Mouse (Mus musculus) MEL (cell line): ENCODE data around the gene Itprip. TPM values are rescaled to one million over a fixed set of nuclear protein-coding genes. Genes with fewer than 3 reads are reported as not detected.

Experiments used
- DNase-seq: peaks from one replicate; pipeline ENCODE4 v3.0.0; 2011; ENCODE audit warnings: low read depth, low spot score
- H3K27ac ChIP-seq: 2 replicates; pipeline ENCODE4 v1.5.1; 2012; ENCODE audit warnings: low read depth, mild to moderate bottlenecking, control low read depth, low read length, moderate library complexity; ENCODE audit not compliant: control insufficient read depth
- H3K27me3 ChIP-seq, 2 experiments: fragments of 150-350 bp in 1 of 2; sonication (generic) in 1 of 2; 2 replicates each; pipeline ENCODE4 v1.6.1; 2012; ENCODE audit warnings: low read length in 2 of 2, mild to moderate bottlenecking in 2 of 2, improper control_type of control experiment in 1 of 2, moderate library complexity in 1 of 2; ENCODE audit not compliant: insufficient read depth in 2 of 2, control insufficient read depth in 1 of 2
- H3K36me3 ChIP-seq, 2 experiments: 2 replicates each; pipeline ENCODE4 v1.6.1; 2012 to 2014; ENCODE audit warnings: low read length in 2 of 2, improper control_type of control experiment in 1 of 2, inconsistent platforms in 1 of 2, mild to moderate bottlenecking in 1 of 2; ENCODE audit not compliant: insufficient read depth in 2 of 2, control insufficient read depth in 1 of 2
- H3K4me1 ChIP-seq, 2 experiments: fragments of 150-350 bp in 1 of 2; sonication (generic) in 1 of 2; 2 replicates each; pipeline ENCODE4 v1.6.1; 2012; ENCODE audit warnings: low read length in 2 of 2, improper control_type of control experiment in 1 of 2, mild to moderate bottlenecking in 1 of 2; ENCODE audit not compliant: insufficient read depth in 2 of 2, control insufficient read depth in 1 of 2
- H3K4me3 ChIP-seq, 2 experiments: fragments of 150-350 bp in 1 of 2; sonication (generic) in 1 of 2; 2 replicates each; pipeline ENCODE4 v1.5.1; 2012; ENCODE audit warnings: low read depth in 2 of 2, low read length in 2 of 2, mild to moderate bottlenecking in 2 of 2, moderate library complexity in 2 of 2, control low read depth in 1 of 2, improper control_type of control experiment in 1 of 2; ENCODE audit not compliant: control insufficient read depth in 1 of 2, insufficient read depth in 1 of 2
- H3K79me2 ChIP-seq: 2 replicates; pipeline ENCODE4 v1.6.1; 2012; ENCODE audit warnings: mild to moderate bottlenecking, low read length, moderate library complexity; ENCODE audit not compliant: control insufficient read depth, poor library complexity, insufficient read depth
- H3K9ac ChIP-seq: 2 replicates; pipeline ENCODE4 v1.6.1; 2012; ENCODE audit warnings: low read depth, mild to moderate bottlenecking, control low read depth, low read length, moderate library complexity; ENCODE audit not compliant: control insufficient read depth, poor library complexity, severe bottlenecking
- H3K9me3 ChIP-seq: fragments of 150-350 bp; sonication (generic); replicated peaks from 2 replicates; pipeline ENCODE4 v1.6.1; 2012; ENCODE audit warnings: mild to moderate bottlenecking, low read length, improper control_type of control experiment, moderate library complexity; ENCODE audit not compliant: insufficient read depth
- BHLHE40 ChIP-seq: IDR thresholded peaks from 2 replicates; pipeline ENCODE4 v1.6.1; 2012; ENCODE audit warnings: low read depth, mild to moderate bottlenecking, inconsistent platforms, low read length, improper control_type of control experiment, borderline replicate concordance
- CHD1 ChIP-seq: IDR thresholded peaks from 2 replicates; pipeline ENCODE4 v1.6.1; 2012; ENCODE audit warnings: low read depth, mild to moderate bottlenecking, inconsistent platforms, low read length, improper control_type of control experiment
- ELF1 ChIP-seq: IDR thresholded peaks from 2 replicates; pipeline ENCODE4 v1.6.1; 2014; ENCODE audit warnings: low read depth, mild to moderate bottlenecking, inconsistent platforms, low read length, improper control_type of control experiment, moderate library complexity
- EP300 ChIP-seq, 2 experiments: IDR thresholded peaks; 2 replicates each; pipeline ENCODE4 v1.6.1; 2011; ENCODE audit warnings: improper control_type of control experiment in 2 of 2, low read length in 2 of 2, low read depth in 1 of 2, mild to moderate bottlenecking in 1 of 2
- ETS1 ChIP-seq: IDR thresholded peaks from 2 replicates; pipeline ENCODE4 v1.6.1; 2012; ENCODE audit warnings: low read depth, mild to moderate bottlenecking, inconsistent platforms, low read length, improper control_type of control experiment, moderate library complexity
- GABPA ChIP-seq: IDR thresholded peaks from 2 replicates; pipeline ENCODE4 v1.6.1; 2012; ENCODE audit warnings: low read depth, mild to moderate bottlenecking, inconsistent platforms, low read length, improper control_type of control experiment, moderate library complexity
- GATA1 ChIP-seq: IDR thresholded peaks from 2 replicates; pipeline ENCODE4 v1.6.1; 2011; ENCODE audit warnings: low read depth, low read length, improper control_type of control experiment
- HCFC1 ChIP-seq: IDR thresholded peaks from 2 replicates; pipeline ENCODE4 v1.6.1; 2012; ENCODE audit warnings: low read depth, mild to moderate bottlenecking, inconsistent platforms, low read length, improper control_type of control experiment, moderate library complexity
- JUND ChIP-seq: IDR thresholded peaks from 2 replicates; pipeline ENCODE4 v1.6.1; 2011; ENCODE audit warnings: low read depth, mild to moderate bottlenecking, improper control_type of control experiment, low read length
- KAT2A ChIP-seq: conservative IDR thresholded peaks from 2 replicates; pipeline ENCODE4 v1.6.1; 2012; ENCODE audit warnings: low read depth, low read length, improper control_type of control experiment, inconsistent platforms
- MAX ChIP-seq: IDR thresholded peaks from 2 replicates; pipeline ENCODE4 v1.6.1; 2011; ENCODE audit warnings: low read length, improper control_type of control experiment
- MAZ ChIP-seq: IDR thresholded peaks from 2 replicates; pipeline ENCODE4 v1.6.1; 2012; ENCODE audit warnings: low read depth, mild to moderate bottlenecking, inconsistent platforms, low read length, improper control_type of control experiment
- MEF2A ChIP-seq: IDR thresholded peaks from 2 replicates; pipeline ENCODE4 v1.6.1; 2014; ENCODE audit warnings: low read depth, mild to moderate bottlenecking, inconsistent platforms, low read length, improper control_type of control experiment; ENCODE audit not compliant: poor library complexity, insufficient replicate concordance, severe bottlenecking; ENCODE audit errors: extremely low read depth
- MYC ChIP-seq: IDR thresholded peaks from 2 replicates; pipeline ENCODE4 v1.6.1; 2011; ENCODE audit warnings: low read depth, mild to moderate bottlenecking, low read length, improper control_type of control experiment, moderate library complexity
- NELFE ChIP-seq: IDR thresholded peaks from 2 replicates; pipeline ENCODE4 v1.6.1; 2011; ENCODE audit warnings: low read depth, low read length, improper control_type of control experiment
- POLR2AphosphoS2 ChIP-seq: IDR thresholded peaks from 2 replicates; pipeline ENCODE4 v1.6.1; 2011; ENCODE audit warnings: low read length, improper control_type of control experiment
- POLR2AphosphoS5 ChIP-seq: IDR thresholded peaks from 2 replicates; pipeline ENCODE4 v1.6.1; 2012; ENCODE audit warnings: low read depth, borderline replicate concordance, mild to moderate bottlenecking, inconsistent platforms, low read length, moderate library complexity, mixed read lengths
- RAD21 ChIP-seq: IDR thresholded peaks from 2 replicates; pipeline ENCODE4 v1.6.1; 2011; ENCODE audit warnings: mild to moderate bottlenecking, low read depth, low read length, improper control_type of control experiment
- RCOR1 ChIP-seq: IDR thresholded peaks from 2 replicates; pipeline ENCODE4 v1.6.1; 2012; ENCODE audit warnings: low read depth, mild to moderate bottlenecking, inconsistent platforms, low read length, improper control_type of control experiment
- SIN3A ChIP-seq: IDR thresholded peaks from 2 replicates; pipeline ENCODE4 v1.6.1; 2012; ENCODE audit warnings: low read length, improper control_type of control experiment, inconsistent platforms
- TAL1 ChIP-seq: IDR thresholded peaks from 2 replicates; pipeline ENCODE4 v1.6.1; 2012; ENCODE audit warnings: mild to moderate bottlenecking, inconsistent platforms, low read length, moderate library complexity, mixed read lengths
- TBP ChIP-seq: IDR thresholded peaks from 2 replicates; pipeline ENCODE4 v1.8.0; 2011; ENCODE audit warnings: low read depth, low read length, improper control_type of control experiment
- TCF12 ChIP-seq: IDR thresholded peaks from 2 replicates; pipeline ENCODE4 v1.6.1; 2014; ENCODE audit warnings: low read depth, mild to moderate bottlenecking, inconsistent platforms, low read length, improper control_type of control experiment, moderate library complexity
- UBTF ChIP-seq: IDR thresholded peaks from 2 replicates; pipeline ENCODE4 v1.6.1; 2012; ENCODE audit warnings: low read depth, mild to moderate bottlenecking, inconsistent platforms, low read length, improper control_type of control experiment, moderate library complexity, borderline replicate concordance; ENCODE audit not compliant: insufficient read depth
- ZC3H11A ChIP-seq: IDR thresholded peaks from 2 replicates; pipeline ENCODE4 v1.6.1; 2012; ENCODE audit warnings: low read depth, mild to moderate bottlenecking, inconsistent platforms, low read length, improper control_type of control experiment
- ZMIZ1 ChIP-seq: IDR thresholded peaks from 2 replicates; pipeline ENCODE4 v1.6.1; 2012; ENCODE audit warnings: low read depth, mild to moderate bottlenecking, inconsistent platforms, low read length, improper control_type of control experiment, moderate library complexity
- polyA plus RNA-seq, 2 experiments: library from polyadenylated mRNA; stranded (reverse) in 1 of 2; unstranded in 1 of 2; fragments of >175 nt in 1 of 2; fragments of >200 nt in 1 of 2; gene quantifications; 2 replicates each; pipeline versions ENCODE4 v1.2.1 to v1.2.4; 2012; ENCODE audit warnings: low replicate concordance in 2 of 2, low read depth in 1 of 2; ENCODE audit not compliant: insufficient read length in 2 of 2, insufficient read depth in 1 of 2, missing spikeins in 1 of 2
- total RNA-seq: library from RNA; depleted of rRNA; stranded (reverse); fragments of 300-350 nt; gene quantifications from 2 replicates; pipeline ENCODE4 v1.2.3, GENCODE M21; 2012

Itprip gene
- total and polyA plus RNA-seq, 3 experiments = 26.3 to 26.9 TPM; not detected in 1

GRCm38 (mm10) chr19:47862581-47862980, 56.5 kb downstream of the Itprip start:
- H3K9me3 ChIP-seq = no peaks in the 10 kb centered on the region
- peaks cover 0 to 30% of the 10 kb centered on the region in 2 experiments; a peak in 2 of 4 replicates for H3K36me3 ChIP-seq
- no peaks in the 10 kb centered on the region for H3K79me2 ChIP-seq
- H3K4me3 ChIP-seq = no peak overlapping the region
- H3K4me1 ChIP-seq = no peaks in the 10 kb centered on the region
- no peak overlapping the region for H3K9ac ChIP-seq
- H3K27ac ChIP-seq = no peak overlapping the region
- no peak for DNase-seq
- no peak for TF ChIP-seq MEF2A
- no peak for TF ChIP-seq ETS1
- TF ChIP-seq MYC = no peak
- no peak for TF ChIP-seq EP300 (IDR thresholded peaks at IDR 0.05; ENCODE audit: low read depth in 1 of 2, low read length in 2 of 2)
- no peak for TF ChIP-seq MAZ
- TF ChIP-seq JUND = no peak
- TF ChIP-seq SIN3A = no peak
- TF ChIP-seq NELFE = no peak
- no peak for TF ChIP-seq POLR2AphosphoS5
- no peak for TF ChIP-seq HCFC1
- no peak for TF ChIP-seq GATA1
- no peak for TF ChIP-seq POLR2AphosphoS2
- no peak for TF ChIP-seq ELF1
- TF ChIP-seq ZC3H11A = no peak
- TF ChIP-seq TCF12 = no peak
- TF ChIP-seq RCOR1 = no peak
- TF ChIP-seq GABPA = no peak
- TF ChIP-seq MAX = no peak
- no peak for TF ChIP-seq CHD1
- TF ChIP-seq KAT2A = no peak
- no peaks in the 10 kb centered on the region for H3K27me3 ChIP-seq

- Histone ChIP-seq H3K4me3 (no peak overlapping the region), H3K27ac (no peak overlapping the region), H3K36me3 (peaks cover 5 to 26% of the 10 kb centered on the region in 2 experiments), H3K79me2 (peaks cover 10% of the 10 kb centered on the region), H3K4me1 (peaks cover 5 to 7% of the 10 kb centered on the region in 2 experiments; a peak in 3 of 4 replicates), H3K27me3 (no peaks in the 10 kb centered on the region), H3K9ac (no peak overlapping the region), H3K9me3 (no peaks in the 10 kb centered on the region)
- TF ChIP-seq TAL1 (no peak), KAT2A (no peak), ZC3H11A (no peak), MAX (no peak), TBP (no peak), BHLHE40 (no peak), UBTF (no peak), ZMIZ1 (no peak), RAD21 (no peak)
- DNase-seq = no peak
Observed at GRCm38 (mm10) chr19:47859180-47859579, 59.9 kb downstream of the Itprip start.
